Mouse (Mus musculus): ENCODE data around the gene B9d2. TPM values are rescaled to one million over a fixed set of nuclear protein-coding genes. Genes with fewer than 3 reads are reported as not detected.

Gene B9d2
- polyA plus RNA-seq, 1 experiment from 2014 or later: 35.8 TPM

DNA sequence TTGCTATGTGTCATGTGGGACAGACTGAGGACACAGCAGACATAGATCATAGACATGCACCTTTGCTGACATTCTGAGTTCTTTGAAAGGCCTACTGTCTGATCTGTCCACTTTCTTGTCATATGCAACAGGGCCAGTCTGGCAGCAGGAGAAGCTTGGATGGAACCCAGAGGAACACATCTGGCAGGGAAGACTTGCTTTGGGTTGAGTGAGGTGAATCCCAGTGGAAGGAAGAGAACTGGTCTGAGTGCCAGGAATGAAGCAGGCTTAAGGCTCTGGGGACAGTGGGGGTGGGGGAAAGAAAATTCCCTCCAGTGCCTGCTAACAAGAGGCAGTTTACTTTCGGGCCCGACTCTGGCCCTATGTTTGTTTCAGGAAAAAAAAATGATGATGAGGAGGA, 49.3 kb downstream of the B9d2 start:
- no peaks in the 10 kb centered on the region for H3K27me3 ChIP-seq (ENCODE audit: insufficient read depth, poor library complexity, severe bottlenecking)
- peaks cover 94% of the 10 kb centered on the region for H3K36me3 ChIP-seq
- no peak overlapping the region for H3K4me3 ChIP-seq
- DNase-seq (ENCODE audit: low spot score): no peak
- H3K27ac ChIP-seq: no peak overlapping the region
- no peaks in the 10 kb centered on the region; the same call in 1 of the 2 replicates for H3K4me1 ChIP-seq
- WGBS: 91% methylated on average over 2 of the region's 2 CpGs
- no peaks in the 10 kb centered on the region for H3K9me3 ChIP-seq

DNA sequence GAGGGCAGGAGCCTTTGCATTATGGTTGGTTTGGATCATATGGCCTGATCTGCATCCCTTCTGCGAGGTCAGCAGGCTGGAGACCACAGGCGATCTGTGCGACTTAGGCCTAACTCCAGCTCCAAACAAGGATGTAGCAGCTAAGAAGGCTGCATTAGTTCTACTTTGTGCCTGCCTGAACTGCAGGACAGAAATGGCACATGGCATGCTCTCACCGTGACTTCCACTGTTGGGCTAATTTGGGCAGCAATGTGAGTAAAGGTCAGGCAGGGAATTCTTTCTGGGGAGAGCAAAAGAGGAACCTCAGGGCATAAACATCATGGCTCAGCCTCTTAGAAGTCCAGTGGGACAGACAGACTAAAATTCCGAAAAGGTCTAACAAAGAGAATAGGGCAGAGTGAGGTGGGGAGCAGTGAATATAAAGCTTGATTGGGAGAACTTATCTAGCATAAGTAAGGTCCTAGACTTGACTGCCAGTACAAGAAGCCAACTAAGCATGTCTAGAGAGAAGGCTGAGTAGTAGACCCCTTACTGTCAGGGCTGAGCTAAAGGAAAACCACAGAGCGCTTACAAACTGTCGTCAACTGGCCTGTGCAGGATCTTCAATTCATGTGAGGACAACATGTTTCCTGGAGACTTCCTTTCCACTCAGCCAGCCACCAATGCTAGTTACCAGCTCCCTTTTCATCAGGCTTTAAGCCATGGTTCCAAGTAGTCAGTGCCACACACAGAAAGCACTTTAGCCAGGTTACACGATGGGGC, 50.9 kb downstream of the B9d2 start:
- Histone ChIP-seq H3K4me3 (no peak overlapping the region), H3K9me3 (no peaks in the 10 kb centered on the region), H3K4me1 (no peaks in the 10 kb centered on the region; the same call in 1 of the 2 replicates), H3K27ac (no peak overlapping the region), H3K27me3 (ENCODE audit: insufficient read depth, poor library complexity, severe bottlenecking) (no peaks in the 10 kb centered on the region), H3K36me3 (peaks cover 93% of the 10 kb centered on the region)
- WGBS: 84% methylated on average over 8 of the region's 8 CpGs
- DNase-seq (ENCODE audit: low spot score): no peak

DNA sequence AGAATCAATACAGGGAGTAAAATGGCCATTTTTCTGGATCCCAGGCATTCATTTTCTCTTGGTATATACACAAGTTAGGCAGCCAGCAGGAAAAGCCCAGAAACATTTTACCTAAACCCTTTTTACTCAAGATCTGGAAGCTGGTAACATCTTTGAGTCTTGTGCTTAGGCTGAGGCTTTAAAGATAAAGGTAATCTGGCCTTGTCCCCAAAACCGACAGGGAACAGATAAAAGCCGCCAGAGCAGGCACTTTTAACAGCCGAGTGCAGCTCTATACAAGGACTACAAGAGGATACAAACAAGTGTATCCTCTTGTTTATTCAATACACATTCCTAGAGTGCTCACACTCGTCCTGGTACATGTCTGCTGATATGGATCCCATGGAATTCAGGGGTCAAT, 54.4 kb downstream of the B9d2 start:
- no peak overlapping the region for H3K4me3 ChIP-seq
- H3K9me3 ChIP-seq: no peaks in the 10 kb centered on the region
- WGBS: 28% methylated on average over 4 of the region's 4 CpGs
- H3K4me1 ChIP-seq: no peaks in the 10 kb centered on the region; the same call in 1 of the 2 replicates
- DNase-seq (ENCODE audit: low spot score): no peak
- H3K27ac ChIP-seq: no peak overlapping the region
- H3K36me3 ChIP-seq: peaks cover 94% of the 10 kb centered on the region
- no peaks in the 10 kb centered on the region for H3K27me3 ChIP-seq (ENCODE audit: insufficient read depth, poor library complexity, severe bottlenecking)

Other genes with a start within 250 kb of the B9d2 start
- gene Ceacam1, start 203.2 kb upstream of the B9d2 start, polyA plus RNA-seq (2016; fragmentation: Nextera tagmentation; extraction: Ambion mirVana): 1.3 and 1.6 TPM in 2 replicates
- not detected in 2 replicates for gene Ceacam2, start 140.9 kb upstream of the B9d2 start, polyA plus RNA-seq (2016; fragmentation: Nextera tagmentation; extraction: Ambion mirVana)
- gene Erich4, start 64.9 kb upstream of the B9d2 start, polyA plus RNA-seq (2016; fragmentation: Nextera tagmentation; extraction: Ambion mirVana): not detected in 2 replicates
- 48.9 and 54.6 TPM in 2 replicates for gene Dmac2, start 61.4 kb upstream of the B9d2 start, polyA plus RNA-seq (2016; fragmentation: Nextera tagmentation; extraction: Ambion mirVana)
- gene B3gnt8, start 54.1 kb upstream of the B9d2 start, polyA plus RNA-seq (2016; fragmentation: Nextera tagmentation; extraction: Ambion mirVana): 5.2 and 5.4 TPM in 2 replicates
- gene Bckdha, start 21.8 kb upstream of the B9d2 start, polyA plus RNA-seq (2016; fragmentation: Nextera tagmentation; extraction: Ambion mirVana): 51.7 and 51.8 TPM in 2 replicates
- gene Exosc5, start 21.6 kb upstream of the B9d2 start, polyA plus RNA-seq (2016; fragmentation: Nextera tagmentation; extraction: Ambion mirVana): 50.6 and 74.8 TPM in 2 replicates
- gene Tmem91, start 5.6 kb upstream of the B9d2 start, polyA plus RNA-seq (2016; fragmentation: Nextera tagmentation; extraction: Ambion mirVana): 1.1 and 1.9 TPM in 2 replicates
- gene Tgfb1, start 6.2 kb downstream of the B9d2 start, polyA plus RNA-seq (2016; fragmentation: Nextera tagmentation; extraction: Ambion mirVana): 4.1 and 4.8 TPM in 2 replicates
- gene Ccdc97, start 38.3 kb downstream of the B9d2 start, polyA plus RNA-seq (2016; fragmentation: Nextera tagmentation; extraction: Ambion mirVana): 30.1 and 30.2 TPM in 2 replicates
- 45.3 and 54.6 TPM in 2 replicates for gene Hnrnpul1, start 74.0 kb downstream of the B9d2 start, polyA plus RNA-seq (2016; fragmentation: Nextera tagmentation; extraction: Ambion mirVana)
- 53.3 and 54.3 TPM in 2 replicates for gene Axl, start 107.9 kb downstream of the B9d2 start, polyA plus RNA-seq (2016; fragmentation: Nextera tagmentation; extraction: Ambion mirVana)
- 4.7 and 5.5 TPM in 2 replicates for gene Cyp2s1, start 136.1 kb downstream of the B9d2 start, polyA plus RNA-seq (2016; fragmentation: Nextera tagmentation; extraction: Ambion mirVana)
- not detected in 2 replicates for gene Cyp2b10, start 216.8 kb downstream of the B9d2 start, polyA plus RNA-seq (2016; fragmentation: Nextera tagmentation; extraction: Ambion mirVana)

Data from heart, embryonic 10.5 days (tissue).